Mouse (Mus musculus): ENCODE measurements around the gene Shisa5. TPM values are rescaled to one million over a fixed set of nuclear protein-coding genes. Genes with fewer than 3 reads are reported as not detected.

Gene Shisa5
- polyA plus RNA-seq, 1 experiment from 2014 or later = 29.9 TPM

DNA sequence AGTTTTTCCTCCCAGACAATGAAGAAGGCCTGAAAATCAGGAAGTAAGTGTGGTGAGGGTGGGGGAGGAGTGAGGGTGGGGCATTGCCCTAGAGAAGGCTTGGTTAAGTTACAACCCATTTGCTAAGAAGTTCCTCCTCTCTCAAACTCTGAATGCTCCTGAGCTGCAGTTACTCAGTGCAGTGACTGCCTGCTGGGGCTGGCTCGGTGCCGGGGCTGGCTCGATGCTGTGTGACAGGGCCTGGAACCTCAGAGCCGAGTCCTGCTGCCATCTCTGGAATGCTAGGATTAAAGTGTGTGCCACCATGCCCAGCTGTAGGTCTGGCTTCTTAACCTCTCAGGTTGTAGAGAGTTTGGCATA is 39.2 kb upstream of the Shisa5 start:
- ATAC-seq (ENCODE audit: low FRiP score) (no peak), DNase-seq (ENCODE audit: low spot score, missing footprints) (no peak)
- WGBS = 80% methylated on average over 4 of the region's 4 CpGs
- no peaks in the 10 kb centered on the region for H3K36me3 ChIP-seq (ENCODE audit: control insufficient read depth, insufficient read depth, low read length)
- H3K9ac ChIP-seq (ENCODE audit: low read length) = no peak overlapping the region
- no peaks in the 10 kb centered on the region for H3K4me1 ChIP-seq (ENCODE audit: control insufficient read depth, insufficient read depth, low read length)
- no peak overlapping the region for H3K27ac ChIP-seq (ENCODE audit: low read depth, low read length)
- H3K9me3 ChIP-seq (ENCODE audit: control insufficient read depth, low read length) = no peaks in the 10 kb centered on the region
- H3K27me3 ChIP-seq (ENCODE audit: control insufficient read depth, insufficient read depth, low read length) = no peaks in the 10 kb centered on the region
- H3K4me2 ChIP-seq = no peak overlapping the region
- H3K4me3 ChIP-seq (ENCODE audit: low read depth, low read length) = no peak overlapping the region

DNA sequence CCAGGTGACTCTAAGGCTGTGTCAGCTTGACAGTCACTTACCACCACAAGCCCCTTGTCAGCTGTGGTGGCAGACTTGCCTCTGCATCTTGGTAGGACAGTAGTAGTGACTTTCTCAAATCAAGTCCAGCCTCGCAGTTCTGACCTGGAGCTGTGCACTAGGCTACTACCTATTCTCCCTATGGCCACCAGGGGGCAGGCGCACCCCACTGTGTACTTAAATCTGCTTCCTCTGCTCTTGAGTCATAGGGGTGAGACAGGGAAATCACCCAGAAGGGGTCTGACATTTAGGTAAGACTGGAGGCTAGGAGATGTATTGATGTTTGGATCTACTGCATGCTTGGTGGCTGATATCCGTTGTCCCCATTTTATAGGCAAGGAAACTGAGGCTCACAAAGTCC is 37.6 kb upstream of the Shisa5 start:
- ATAC-seq (ENCODE audit: low FRiP score) = peak; percentile 49; the same call in 1 of the 2 replicates
- 12% methylated on average over 3 of the region's 3 CpGs for WGBS
- no peaks in the 10 kb centered on the region; the same call in 1 of the 2 replicates for H3K36me3 ChIP-seq (ENCODE audit: control insufficient read depth, insufficient read depth, low read length)

DNA sequence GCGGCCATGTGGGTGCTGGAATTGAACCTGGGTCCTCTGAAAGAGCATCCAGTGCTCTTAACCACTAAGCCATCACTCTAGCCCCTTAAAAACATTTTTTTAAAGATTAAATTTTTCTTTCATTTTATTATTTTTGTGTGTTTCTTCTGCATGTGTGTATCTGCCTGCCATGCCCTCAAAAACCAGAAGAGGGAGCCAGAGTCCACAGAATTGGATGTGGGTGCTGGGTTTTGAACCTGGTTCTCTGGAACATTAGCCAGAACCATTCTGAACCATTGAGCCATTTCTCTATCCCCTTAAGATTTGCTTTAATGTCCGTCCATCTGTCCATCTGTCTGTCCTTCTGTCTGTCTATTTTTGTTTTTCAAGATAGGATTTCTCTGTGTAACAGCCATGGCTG is 35.2 kb upstream of the Shisa5 start:
- Histone ChIP-seq H3K36me3 (ENCODE audit: control insufficient read depth, insufficient read depth, low read length) (no peaks in the 10 kb centered on the region; the same call in 1 of the 2 replicates), H3K9me3 (ENCODE audit: control insufficient read depth, low read length) (no peaks in the 10 kb centered on the region), H3K4me3 (ENCODE audit: low read depth, low read length) (no peak overlapping the region), H3K9ac (ENCODE audit: low read length) (no peak overlapping the region), H3K4me2 (no peak overlapping the region), H3K27ac (ENCODE audit: low read depth, low read length) (no peak overlapping the region), H3K4me1 (ENCODE audit: control insufficient read depth, insufficient read depth, low read length) (no peaks in the 10 kb centered on the region), H3K27me3 (ENCODE audit: control insufficient read depth, insufficient read depth, low read length) (no peaks in the 10 kb centered on the region)
- ATAC-seq (ENCODE audit: low FRiP score) (no peak), DNase-seq (ENCODE audit: low spot score, missing footprints) (peak; percentile 95)
- 51% methylated on average over 2 of the region's 2 CpGs for WGBS

More for the DNA sequence above, 37.6 kb upstream of the Shisa5 start:
- Histone ChIP-seq H3K27ac (ENCODE audit: low read depth, low read length) (no peak overlapping the region), H3K9ac (ENCODE audit: low read length) (no peak overlapping the region), H3K4me1 (ENCODE audit: control insufficient read depth, insufficient read depth, low read length) (no peaks in the 10 kb centered on the region), H3K27me3 (ENCODE audit: control insufficient read depth, insufficient read depth, low read length) (no peaks in the 10 kb centered on the region), H3K4me3 (ENCODE audit: low read depth, low read length) (no peak overlapping the region), H3K4me2 (no peak overlapping the region), H3K9me3 (ENCODE audit: control insufficient read depth, low read length) (no peaks in the 10 kb centered on the region)
- peak; percentile 97 for DNase-seq (ENCODE audit: low spot score, missing footprints)

DNA sequence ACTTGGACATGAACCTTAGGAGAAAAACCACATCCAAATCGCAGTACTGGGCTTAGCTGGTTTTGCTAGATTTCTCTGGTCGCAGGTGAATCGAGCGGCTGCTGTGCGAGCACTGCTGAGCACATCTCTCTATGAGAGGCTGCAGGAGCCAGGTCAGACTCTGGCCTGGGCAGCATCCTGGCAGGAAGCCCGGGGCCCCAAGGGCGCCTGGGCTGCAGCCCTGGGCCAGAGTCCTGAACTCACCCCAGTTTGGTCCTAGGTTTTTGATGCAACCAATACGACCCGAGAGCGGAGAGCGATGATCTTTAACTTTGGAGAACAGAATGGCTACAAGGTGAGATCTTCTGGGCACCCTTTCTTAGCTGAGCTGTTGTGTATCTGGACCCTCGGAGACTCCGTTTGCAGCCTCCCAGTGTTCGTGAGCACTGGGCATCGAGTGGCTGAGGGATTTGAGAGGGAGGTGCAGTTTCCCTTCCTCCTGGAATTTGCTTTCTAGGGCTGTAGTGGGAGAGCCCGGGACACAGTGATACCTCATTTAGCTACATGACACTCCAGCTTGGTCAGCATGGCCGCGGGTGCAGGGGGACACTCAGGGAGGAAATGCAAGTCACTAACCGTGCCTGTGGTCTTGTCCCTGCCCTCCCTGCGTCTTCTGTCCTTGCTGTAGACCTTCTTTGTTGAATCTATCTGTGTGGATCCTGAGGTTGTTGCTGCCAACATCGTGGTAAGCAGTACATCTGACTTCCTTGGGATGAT is 31.2 kb upstream of the Shisa5 start:
- Histone ChIP-seq H3K9ac (ENCODE audit: low read length) (no peak overlapping the region), H3K27me3 (ENCODE audit: control insufficient read depth, insufficient read depth, low read length) (no peaks in the 10 kb centered on the region), H3K9me3 (ENCODE audit: control insufficient read depth, low read length) (no peaks in the 10 kb centered on the region), H3K27ac (ENCODE audit: low read depth, low read length) (no peak overlapping the region), H3K4me1 (ENCODE audit: control insufficient read depth, insufficient read depth, low read length) (no peaks in the 10 kb centered on the region), H3K4me2 (no peak overlapping the region), H3K36me3 (ENCODE audit: control insufficient read depth, insufficient read depth, low read length) (no peaks in the 10 kb centered on the region; the same call in 1 of the 2 replicates), H3K4me3 (ENCODE audit: low read depth, low read length) (no peak overlapping the region)
- ATAC-seq (ENCODE audit: low FRiP score) = no peak
- 83% methylated on average over 21 of the region's 21 CpGs for WGBS
- DNase-seq (ENCODE audit: low spot score, missing footprints) = no peak

DNA sequence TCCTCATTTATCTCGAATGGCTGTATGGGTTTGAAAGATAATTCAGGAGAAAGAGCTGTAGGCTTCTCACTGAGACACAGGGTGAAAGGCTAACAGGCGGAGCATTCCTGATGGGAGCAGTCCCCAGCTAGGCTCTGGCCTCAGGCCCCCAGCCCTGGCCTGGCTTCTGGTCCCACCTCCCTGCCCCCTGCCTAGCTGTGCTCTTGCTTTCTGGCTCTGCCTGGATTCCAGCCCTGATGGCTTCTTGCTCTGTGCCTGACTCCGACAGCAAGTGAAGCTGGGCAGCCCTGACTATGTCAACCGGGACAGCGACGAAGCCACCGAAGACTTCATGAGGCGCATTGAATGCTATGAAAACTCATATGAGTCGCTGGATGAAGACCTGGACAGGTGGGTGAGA is 30.3 kb upstream of the Shisa5 start:
- no peaks in the 10 kb centered on the region for H3K27me3 ChIP-seq (ENCODE audit: control insufficient read depth, insufficient read depth, low read length)
- ATAC-seq (ENCODE audit: low FRiP score) = no peak
- no peaks in the 10 kb centered on the region; the same call in 1 of the 2 replicates for H3K36me3 ChIP-seq (ENCODE audit: control insufficient read depth, insufficient read depth, low read length)
- no peak overlapping the region for H3K27ac ChIP-seq (ENCODE audit: low read depth, low read length)
- H3K4me1 ChIP-seq (ENCODE audit: control insufficient read depth, insufficient read depth, low read length) = no peaks in the 10 kb centered on the region
- no peak overlapping the region for H3K4me3 ChIP-seq (ENCODE audit: low read depth, low read length)
- peak; percentile 72 for DNase-seq (ENCODE audit: low spot score, missing footprints)
- WGBS = 82% methylated on average over 9 of the region's 9 CpGs
- no peak overlapping the region for H3K9ac ChIP-seq (ENCODE audit: low read length)
- H3K9me3 ChIP-seq (ENCODE audit: control insufficient read depth, low read length) = no peaks in the 10 kb centered on the region
- H3K4me2 ChIP-seq = no peak overlapping the region

DNA sequence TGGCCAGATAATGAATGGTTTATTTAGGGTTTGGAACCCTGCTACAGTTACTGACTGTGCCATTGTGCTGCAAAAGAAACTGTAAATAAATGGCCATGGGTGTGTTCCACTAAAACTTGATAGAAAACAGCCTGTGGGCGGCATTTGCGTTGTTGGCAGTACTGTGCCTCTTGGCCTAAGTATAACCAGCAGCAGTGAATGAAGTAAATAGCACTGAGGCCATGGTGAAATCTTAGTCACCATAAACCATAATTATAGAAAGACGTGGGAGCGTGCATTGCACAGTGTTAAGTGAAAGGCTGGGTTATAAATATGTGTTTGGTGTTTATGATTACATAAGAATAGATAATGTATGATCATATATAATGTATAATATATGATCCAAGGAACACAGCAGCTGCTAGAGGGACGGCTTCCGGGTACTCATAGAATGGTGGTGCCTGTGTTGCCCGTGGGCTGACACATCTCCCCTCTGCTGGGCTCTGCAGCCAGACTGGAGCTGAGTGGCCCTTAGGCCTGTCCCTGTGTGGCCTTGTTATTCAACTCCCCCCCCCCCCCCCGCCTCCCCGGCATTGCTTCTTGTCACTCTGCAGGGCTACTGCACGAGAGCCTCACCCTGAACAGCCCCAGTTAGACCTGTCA is 29.2 kb upstream of the Shisa5 start:
- Histone ChIP-seq H3K9me3 (ENCODE audit: control insufficient read depth, low read length) (no peaks in the 10 kb centered on the region), H3K9ac (ENCODE audit: low read length) (no peak overlapping the region), H3K4me2 (no peak overlapping the region), H3K4me1 (ENCODE audit: control insufficient read depth, insufficient read depth, low read length) (no peaks in the 10 kb centered on the region), H3K4me3 (ENCODE audit: low read depth, low read length) (no peak overlapping the region), H3K27ac (ENCODE audit: low read depth, low read length) (no peak overlapping the region), H3K27me3 (ENCODE audit: control insufficient read depth, insufficient read depth, low read length) (no peaks in the 10 kb centered on the region), H3K36me3 (ENCODE audit: control insufficient read depth, insufficient read depth, low read length) (no peaks in the 10 kb centered on the region; the same call in 1 of the 2 replicates)
- WGBS = 81% methylated on average over 9 of the region's 10 CpGs
- DNase-seq (ENCODE audit: low spot score, missing footprints) (peak; percentile 47), ATAC-seq (ENCODE audit: low FRiP score) (no peak)

DNA sequence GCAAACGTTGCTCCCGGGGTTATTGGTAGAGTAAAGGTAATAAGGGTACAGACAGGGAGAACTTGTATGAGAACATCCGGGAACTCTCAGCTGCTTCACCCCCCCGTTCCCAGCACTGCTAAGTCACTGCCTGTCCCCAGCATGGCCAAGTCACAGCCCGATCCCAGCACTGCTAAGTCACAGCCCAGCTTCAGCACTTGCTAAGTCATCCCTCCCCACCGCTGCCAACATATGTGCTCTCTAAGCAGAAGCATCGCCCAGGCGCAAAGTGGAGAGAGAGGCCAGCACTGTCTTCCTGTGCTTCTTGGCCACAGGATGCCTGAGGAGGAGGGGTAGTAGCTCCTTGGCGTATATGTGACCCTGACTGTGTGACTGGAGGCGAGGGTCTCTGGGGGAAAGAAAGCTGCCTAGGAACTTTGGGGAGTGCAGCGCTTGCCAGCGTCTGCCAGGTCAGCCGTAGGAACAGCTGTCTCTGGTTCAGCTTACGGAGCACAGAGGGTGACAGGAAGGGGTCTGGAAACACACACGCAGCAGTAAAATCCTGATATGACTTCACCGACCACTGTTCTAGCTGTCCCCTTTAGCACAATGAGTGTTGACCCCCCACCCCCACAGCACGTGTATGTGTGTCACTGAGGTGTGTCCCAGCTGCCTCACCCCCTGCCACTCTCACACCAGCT is 28.6 kb upstream of the Shisa5 start:
- Histone ChIP-seq H3K27ac (ENCODE audit: low read depth, low read length) (no peak overlapping the region), H3K4me1 (ENCODE audit: control insufficient read depth, insufficient read depth, low read length) (no peaks in the 10 kb centered on the region), H3K9ac (ENCODE audit: low read length) (no peak overlapping the region), H3K9me3 (ENCODE audit: control insufficient read depth, low read length) (no peaks in the 10 kb centered on the region), H3K27me3 (ENCODE audit: control insufficient read depth, insufficient read depth, low read length) (no peaks in the 10 kb centered on the region), H3K4me3 (ENCODE audit: low read depth, low read length) (no peak overlapping the region), H3K36me3 (ENCODE audit: control insufficient read depth, insufficient read depth, low read length) (no peaks in the 10 kb centered on the region; the same call in 1 of the 2 replicates), H3K4me2 (no peak overlapping the region)
- WGBS = 63% methylated on average over 17 of the region's 17 CpGs
- no peak for ATAC-seq (ENCODE audit: low FRiP score)
- no peak for DNase-seq (ENCODE audit: low spot score, missing footprints)

DNA sequence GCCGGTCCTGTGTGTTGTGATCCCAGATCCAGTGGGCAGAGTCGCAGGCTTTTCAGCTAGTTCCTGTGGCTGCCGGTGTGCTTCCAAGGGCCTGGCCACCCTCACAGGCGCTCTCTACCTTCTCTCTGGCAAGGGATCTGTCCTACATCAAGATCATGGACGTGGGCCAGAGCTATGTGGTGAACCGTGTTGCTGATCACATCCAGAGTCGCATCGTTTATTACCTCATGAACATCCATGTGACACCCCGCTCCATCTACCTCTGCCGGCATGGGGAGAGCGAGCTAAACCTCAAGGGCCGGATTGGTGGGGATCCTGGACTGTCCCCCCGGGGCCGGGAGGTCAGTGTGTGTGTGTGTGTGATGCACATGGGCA is 28.1 kb upstream of the Shisa5 start:
- no peak overlapping the region for H3K4me2 ChIP-seq
- H3K27ac ChIP-seq (ENCODE audit: low read depth, low read length) = no peak overlapping the region
- H3K36me3 ChIP-seq (ENCODE audit: control insufficient read depth, insufficient read depth, low read length) = no peaks in the 10 kb centered on the region; the same call in 1 of the 2 replicates
- H3K9me3 ChIP-seq (ENCODE audit: control insufficient read depth, low read length) = no peaks in the 10 kb centered on the region
- ATAC-seq (ENCODE audit: low FRiP score) (no peak), DNase-seq (ENCODE audit: low spot score, missing footprints) (no peak)
- no peak overlapping the region for H3K9ac ChIP-seq (ENCODE audit: low read length)
- WGBS = 91% methylated on average over 14 of the region's 14 CpGs
- H3K4me1 ChIP-seq (ENCODE audit: control insufficient read depth, insufficient read depth, low read length) = no peaks in the 10 kb centered on the region
- H3K4me3 ChIP-seq (ENCODE audit: low read depth, low read length) = no peak overlapping the region
- no peaks in the 10 kb centered on the region for H3K27me3 ChIP-seq (ENCODE audit: control insufficient read depth, insufficient read depth, low read length)

DNA sequence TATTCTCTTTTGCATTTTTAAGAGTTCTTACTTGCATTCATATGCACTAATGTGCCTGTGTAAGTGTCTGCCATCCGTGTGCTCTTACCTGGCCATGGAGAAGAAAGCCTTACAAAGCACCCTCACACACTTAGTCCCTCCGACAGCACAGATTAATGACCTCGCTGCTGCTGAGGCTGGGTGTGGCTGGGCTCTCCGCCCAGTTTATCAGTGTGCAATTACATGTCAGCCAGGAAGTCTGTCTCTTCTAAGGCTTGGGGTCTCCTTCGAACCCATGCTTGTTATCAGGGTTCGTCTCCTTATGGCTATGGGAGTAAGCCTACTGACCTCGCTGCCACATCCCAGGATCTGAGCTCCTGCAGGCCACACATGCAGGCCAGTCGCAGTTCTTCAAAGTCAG is 23.0 kb upstream of the Shisa5 start:
- Histone ChIP-seq H3K27me3 (ENCODE audit: control insufficient read depth, insufficient read depth, low read length) (no peaks in the 10 kb centered on the region), H3K27ac (ENCODE audit: low read depth, low read length) (no peak overlapping the region), H3K9ac (ENCODE audit: low read length) (no peak overlapping the region), H3K4me2 (no peak overlapping the region), H3K9me3 (ENCODE audit: control insufficient read depth, low read length) (no peaks in the 10 kb centered on the region), H3K4me1 (ENCODE audit: control insufficient read depth, insufficient read depth, low read length) (no peaks in the 10 kb centered on the region), H3K36me3 (ENCODE audit: control insufficient read depth, insufficient read depth, low read length) (no peaks in the 10 kb centered on the region), H3K4me3 (ENCODE audit: low read depth, low read length) (no peak overlapping the region)
- no peak for DNase-seq (ENCODE audit: low spot score, missing footprints)
- ATAC-seq (ENCODE audit: low FRiP score) = no peak
- 89% methylated on average over 8 of the region's 8 CpGs for WGBS

Measured in midbrain, embryonic 11.5 days (tissue).